Mouse (Mus musculus) forebrain, embryonic 13.5 days (tissue): Measurements from ENCODE around the gene Pafah1b2. TPM values are rescaled to one million over a fixed set of nuclear protein-coding genes. Genes with fewer than 3 reads are reported as not detected.

ENCODE experiments used
- ATAC-seq: fragments of 200-750 bp; cut with Nextera tagmentation; 2 replicates; pipeline ENCODE4 v1.8.0; 2017
- H3K27ac ChIP-seq: fragments of 300-500 bp; sonication (generic); 2 replicates; pipeline ENCODE4 v1.5.1; 2015; ENCODE audit warnings: inconsistent platforms, mild to moderate bottlenecking, moderate library complexity
- H3K27me3 ChIP-seq: fragments of 300-500 bp; sonication (generic); 2 replicates; pipeline ENCODE4 v1.6.1; 2015; ENCODE audit warnings: mild to moderate bottlenecking, inconsistent platforms
- H3K36me3 ChIP-seq: fragments of 300-500 bp; sonication (generic); 2 replicates; pipeline ENCODE4 v1.6.1; 2015; ENCODE audit warnings: mild to moderate bottlenecking, inconsistent platforms; ENCODE audit not compliant: poor library complexity, severe bottlenecking
- H3K4me1 ChIP-seq: fragments of 300-500 bp; sonication (generic); 2 replicates; pipeline ENCODE4 v1.6.1; 2015; ENCODE audit warnings: inconsistent platforms
- H3K4me2 ChIP-seq: fragments of 300-500 bp; sonication (generic); 2 replicates; pipeline ENCODE4 v1.6.1; 2015; ENCODE audit warnings: inconsistent platforms, mild to moderate bottlenecking, moderate library complexity
- H3K4me3 ChIP-seq: fragments of 300-500 bp; sonication (generic); 2 replicates; pipeline ENCODE4 v1.5.1; 2015; ENCODE audit warnings: mild to moderate bottlenecking, inconsistent platforms
- H3K9ac ChIP-seq: fragments of 300-500 bp; sonication (generic); 2 replicates; pipeline ENCODE4 v1.6.1; 2015; ENCODE audit warnings: mild to moderate bottlenecking, inconsistent platforms
- H3K9me3 ChIP-seq: fragments of 300-500 bp; sonication (generic); replicated peaks from 2 replicates; pipeline ENCODE4 v1.6.1; 2016; ENCODE audit warnings: inconsistent platforms
- WGBS: fragments of 180-500 bp; shearing (Covaris S2); methylation state at CpG from one replicate; pipeline ENCODE4 v1.1.7; 2015; 5-methylcytosine and 5-hydroxymethylcytosine counted together
- polyA plus RNA-seq: library from polyadenylated mRNA; unstranded; fragments of >200 nt; fragmentation: Nextera tagmentation; extraction: Ambion mirVana; gene quantifications from 2 replicates; pipeline ENCODE4 v1.2.1, GENCODE M21; 2015

Pafah1b2 gene
- polyA plus RNA-seq, 1 experiment from 2014 or later = 277 TPM

GRCm38 (mm10) chr9:46004529-46004928 lies 8.0 kb downstream of the Pafah1b2 start:
- Histone ChIP-seq H3K4me3 (no peak overlapping the region), H3K36me3 (no peaks in the 10 kb centered on the region), H3K4me1 (no peaks in the 10 kb centered on the region), H3K27ac (no peak overlapping the region), H3K9ac (no peak overlapping the region), H3K27me3 (no peaks in the 10 kb centered on the region), H3K4me2 (no peak overlapping the region), H3K9me3 (no peaks in the 10 kb centered on the region)
- no peak for ATAC-seq
- WGBS = 61% methylated on average over 3 of the region's 3 CpGs

GRCm38 (mm10) chr9:46003729-46004128 lies 8.8 kb downstream of the Pafah1b2 start:
- H3K27ac ChIP-seq = no peak overlapping the region
- no peaks in the 10 kb centered on the region for H3K9me3 ChIP-seq
- H3K4me3 ChIP-seq = no peak overlapping the region
- no peak for ATAC-seq
- WGBS = 10% methylated on average over 7 of the region's 7 CpGs
- H3K27me3 ChIP-seq = no peaks in the 10 kb centered on the region
- no peak overlapping the region for H3K4me2 ChIP-seq
- no peaks in the 10 kb centered on the region for H3K4me1 ChIP-seq
- no peaks in the 10 kb centered on the region for H3K36me3 ChIP-seq
- H3K9ac ChIP-seq = no peak overlapping the region

GRCm38 (mm10) chr9:45999009-45999408 lies 13.5 kb downstream of the Pafah1b2 start:
- 56% methylated on average over 4 of the region's 4 CpGs for WGBS
- no peak overlapping the region for H3K4me2 ChIP-seq
- ATAC-seq = no peak
- H3K4me3 ChIP-seq = no peak overlapping the region
- no peaks in the 10 kb centered on the region for H3K27me3 ChIP-seq
- H3K9ac ChIP-seq = no peak overlapping the region
- H3K4me1 ChIP-seq = no peaks in the 10 kb centered on the region
- no peaks in the 10 kb centered on the region for H3K9me3 ChIP-seq
- H3K27ac ChIP-seq = no peak overlapping the region
- no peaks in the 10 kb centered on the region for H3K36me3 ChIP-seq

- ATAC-seq = peak; percentile 78
- Histone ChIP-seq H3K27ac (peak overlapping the region; percentile 94), H3K4me3 (peak overlapping the region; percentile 99), H3K27me3 (no peaks in the 10 kb centered on the region), H3K9me3 (no peaks in the 10 kb centered on the region), H3K36me3 (0 out of 2 replicates have a peak, but pooled peaks cover 4% of the 10 kb centered on the region), H3K4me1 (peaks cover 40% of the 10 kb centered on the region), H3K4me2 (peak overlapping the region; percentile 95), H3K9ac (peak overlapping the region; percentile 99)
- 2% methylated on average over 4 of the region's 4 CpGs for whole genome bisulfite sequencing
Observed at GRCm38 (mm10) chr9:45985229-45985567, 27.3 kb downstream of the Pafah1b2 start.

GRCm38 (mm10) chr9:45984409-45985228 lies 27.9 kb downstream of the Pafah1b2 start:
- H3K4me1 ChIP-seq = peaks cover 46% of the 10 kb centered on the region
- peak overlapping the region; percentile 99 for H3K9ac ChIP-seq
- H3K36me3 ChIP-seq = 0 out of 2 replicates have a peak, but pooled peaks cover 4% of the 10 kb centered on the region
- H3K4me3 ChIP-seq = peak overlapping the region; percentile 99
- H3K27ac ChIP-seq = peak overlapping the region; percentile 94
- under 1% methylated on average over 55 of the region's 76 CpGs for WGBS
- peak overlapping the region; percentile 95 for H3K4me2 ChIP-seq
- H3K27me3 ChIP-seq = no peaks in the 10 kb centered on the region
- H3K9me3 ChIP-seq = no peaks in the 10 kb centered on the region
- peak; percentile 96 for ATAC-seq

GRCm38 (mm10) chr9:45983676-45984408 lies 28.6 kb downstream of the Pafah1b2 start:
- Histone ChIP-seq H3K4me2 (peak overlapping the region; percentile 95), H3K4me3 (peak overlapping the region; percentile 99), H3K27ac (peak overlapping the region; percentile 94), H3K9me3 (no peaks in the 10 kb centered on the region), H3K36me3 (0 out of 2 replicates have a peak, but pooled peaks cover 4% of the 10 kb centered on the region), H3K27me3 (no peaks in the 10 kb centered on the region), H3K9ac (peak overlapping the region; percentile 99), H3K4me1 (peaks cover 46% of the 10 kb centered on the region)
- no peak for ATAC-seq
- under 1% methylated on average over 23 of the region's 23 CpGs for WGBS

GRCm38 (mm10) chr9:45981331-45981730 lies 31.2 kb downstream of the Pafah1b2 start:
- H3K4me3 ChIP-seq = no peak overlapping the region
- no peak overlapping the region for H3K27ac ChIP-seq
- no peak overlapping the region for H3K9ac ChIP-seq
- ATAC-seq = no peak
- H3K4me2 ChIP-seq = no peak overlapping the region
- peaks cover 46% of the 10 kb centered on the region for H3K4me1 ChIP-seq
- no peaks in the 10 kb centered on the region for H3K27me3 ChIP-seq
- H3K9me3 ChIP-seq = no peaks in the 10 kb centered on the region
- H3K36me3 ChIP-seq = 0 out of 2 replicates have a peak, but pooled peaks cover 18% of the 10 kb centered on the region

- Histone ChIP-seq H3K27me3 (no peaks in the 10 kb centered on the region), H3K4me3 (no peak overlapping the region), H3K27ac (no peak overlapping the region), H3K9ac (no peak overlapping the region), H3K4me1 (peaks cover 42% of the 10 kb centered on the region), H3K36me3 (peaks cover 22% of the 10 kb centered on the region), H3K9me3 (no peaks in the 10 kb centered on the region), H3K4me2 (no peak overlapping the region)
- WGBS = 89% methylated on average over 1 of the region's 1 CpGs
- no peak for ATAC-seq
Observed at GRCm38 (mm10) chr9:45980611-45981010, 31.9 kb downstream of the Pafah1b2 start.

GRCm38 (mm10) chr9:45979778-45980177 lies 32.7 kb downstream of the Pafah1b2 start:
- Histone ChIP-seq H3K9ac (no peak overlapping the region), H3K9me3 (no peaks in the 10 kb centered on the region), H3K27me3 (no peaks in the 10 kb centered on the region), H3K27ac (no peak overlapping the region), H3K4me2 (no peak overlapping the region), H3K4me3 (no peak overlapping the region), H3K36me3 (peaks cover 29% of the 10 kb centered on the region), H3K4me1 (peaks cover 37% of the 10 kb centered on the region)
- WGBS = 97% methylated on average over 2 of the region's 2 CpGs
- ATAC-seq = no peak

GRCm38 (mm10) chr9:45976884-45977283 lies 35.6 kb downstream of the Pafah1b2 start:
- Histone ChIP-seq H3K4me2 (no peak overlapping the region), H3K4me1 (peaks cover 18% of the 10 kb centered on the region), H3K27ac (no peak overlapping the region), H3K4me3 (no peak overlapping the region), H3K27me3 (no peaks in the 10 kb centered on the region), H3K36me3 (peaks cover 53% of the 10 kb centered on the region), H3K9me3 (no peaks in the 10 kb centered on the region), H3K9ac (no peak overlapping the region)
- no peak for ATAC-seq
- 84% methylated on average over 2 of the region's 2 CpGs for WGBS

GRCm38 (mm10) chr9:45963577-45963976 lies 48.9 kb downstream of the Pafah1b2 start:
- H3K27me3 ChIP-seq = no peaks in the 10 kb centered on the region
- H3K36me3 ChIP-seq = peaks cover 79% of the 10 kb centered on the region
- 95% methylated on average over 6 of the region's 6 CpGs for WGBS
- no peaks in the 10 kb centered on the region for H3K9me3 ChIP-seq
- H3K4me3 ChIP-seq = no peak overlapping the region
- H3K4me1 ChIP-seq = peaks cover 5% of the 10 kb centered on the region
- no peak for ATAC-seq
- no peak overlapping the region for H3K9ac ChIP-seq
- H3K4me2 ChIP-seq = no peak overlapping the region
- no peak overlapping the region for H3K27ac ChIP-seq

GRCm38 (mm10) chr9:45961855-45962254 lies 50.6 kb downstream of the Pafah1b2 start:
- Histone ChIP-seq H3K27ac (no peak overlapping the region), H3K4me2 (no peak overlapping the region), H3K9me3 (no peaks in the 10 kb centered on the region), H3K4me3 (no peak overlapping the region), H3K9ac (no peak overlapping the region), H3K36me3 (peaks cover 63% of the 10 kb centered on the region), H3K4me1 (peaks cover 18% of the 10 kb centered on the region), H3K27me3 (no peaks in the 10 kb centered on the region)
- 91% methylated on average over 2 of the region's 2 CpGs for WGBS
- no peak for ATAC-seq
